Mouse (Mus musculus): Measurements from ENCODE around the gene Fndc3a. TPM values are rescaled to one million over a fixed set of nuclear protein-coding genes. Genes with fewer than 3 reads are reported as not detected.

Gene Fndc3a
- polyA plus RNA-seq, 1 experiment from 2014 or later, result 46.6 TPM

- Histone ChIP-seq H3K27ac (no peak overlapping the region), H3K9ac (no peak overlapping the region), H3K36me3 (replicated peaks; ENCODE audit: control insufficient read depth, insufficient read depth) (peaks cover 33% of the 10 kb centered on the region), H3K27me3 (ENCODE audit: control insufficient read depth, insufficient read depth, low read length) (no peaks in the 10 kb centered on the region), H3K4me1 (replicated peaks; ENCODE audit: control insufficient read depth, insufficient read depth, low read length) (no peaks in the 10 kb centered on the region), H3K4me2 (replicated peaks) (no peak overlapping the region), H3K4me3 (replicated peaks; ENCODE audit: low read length) (no peak overlapping the region), H3K9me3 (ENCODE audit: control insufficient read depth, low read length) (no peaks in the 10 kb centered on the region)
- WGBS, result 98% methylated on average over 4 of the region's 4 CpGs
- no peak for ATAC-seq (ENCODE audit: low FRiP score)
- DNase-seq (ENCODE audit: low spot score), result no peak
Observed at GRCm38 (mm10) chr14:72589415-72589814, 120.4 kb downstream of the Fndc3a start.

GRCm38 (mm10) chr14:72582979-72583378, 126.8 kb downstream of the Fndc3a start:
- H3K4me2 ChIP-seq (replicated peaks), result no peak overlapping the region
- ATAC-seq (ENCODE audit: low FRiP score) (no peak), DNase-seq (ENCODE audit: low spot score) (no peak)
- WGBS, result 57% methylated on average over 6 of the region's 6 CpGs
- H3K9me3 ChIP-seq (ENCODE audit: control insufficient read depth, low read length), result no peaks in the 10 kb centered on the region
- H3K4me1 ChIP-seq (replicated peaks; ENCODE audit: control insufficient read depth, insufficient read depth, low read length), result no peaks in the 10 kb centered on the region
- H3K27ac ChIP-seq, result no peak overlapping the region
- no peak overlapping the region for H3K9ac ChIP-seq
- no peak overlapping the region for H3K4me3 ChIP-seq (replicated peaks; ENCODE audit: low read length)
- no peaks in the 10 kb centered on the region for H3K27me3 ChIP-seq (ENCODE audit: control insufficient read depth, insufficient read depth, low read length)
- peaks cover 45% of the 10 kb centered on the region for H3K36me3 ChIP-seq (replicated peaks; ENCODE audit: control insufficient read depth, insufficient read depth)

GRCm38 (mm10) chr14:72580991-72581390, 128.8 kb downstream of the Fndc3a start:
- WGBS, result 94% methylated on average over 3 of the region's 3 CpGs
- no peak for ATAC-seq (ENCODE audit: low FRiP score)
- H3K4me2 ChIP-seq (replicated peaks), result no peak overlapping the region

GRCm38 (mm10) chr14:72576283-72576682, 133.5 kb downstream of the Fndc3a start:
- Histone ChIP-seq H3K36me3 (replicated peaks; ENCODE audit: control insufficient read depth, insufficient read depth) (peaks cover 62% of the 10 kb centered on the region), H3K27ac (no peak overlapping the region), H3K27me3 (ENCODE audit: control insufficient read depth, insufficient read depth, low read length) (no peaks in the 10 kb centered on the region), H3K9me3 (ENCODE audit: control insufficient read depth, low read length) (no peaks in the 10 kb centered on the region), H3K4me2 (replicated peaks) (no peak overlapping the region), H3K4me3 (replicated peaks; ENCODE audit: low read length) (no peak overlapping the region), H3K4me1 (replicated peaks; ENCODE audit: control insufficient read depth, insufficient read depth, low read length) (no peaks in the 10 kb centered on the region), H3K9ac (no peak overlapping the region)
- DNase-seq (ENCODE audit: low spot score) (no peak), ATAC-seq (ENCODE audit: low FRiP score) (no peak)
- 86% methylated on average over 3 of the region's 3 CpGs for WGBS

More at GRCm38 (mm10) chr14:72580991-72581390, 128.8 kb downstream of the Fndc3a start:
- H3K4me3 ChIP-seq (replicated peaks; ENCODE audit: low read length), result no peak overlapping the region
- H3K27me3 ChIP-seq (ENCODE audit: control insufficient read depth, insufficient read depth, low read length), result no peaks in the 10 kb centered on the region
- no peaks in the 10 kb centered on the region for H3K9me3 ChIP-seq (ENCODE audit: control insufficient read depth, low read length)
- peaks cover 44% of the 10 kb centered on the region for H3K36me3 ChIP-seq (replicated peaks; ENCODE audit: control insufficient read depth, insufficient read depth)
- H3K9ac ChIP-seq, result no peak overlapping the region
- H3K4me1 ChIP-seq (replicated peaks; ENCODE audit: control insufficient read depth, insufficient read depth, low read length), result no peaks in the 10 kb centered on the region
- H3K27ac ChIP-seq, result no peak overlapping the region
- no peak for DNase-seq (ENCODE audit: low spot score)

GRCm38 (mm10) chr14:72563941-72564340, 145.9 kb downstream of the Fndc3a start:
- Histone ChIP-seq H3K9ac (no peak overlapping the region), H3K4me1 (replicated peaks; ENCODE audit: control insufficient read depth, insufficient read depth, low read length) (no peaks in the 10 kb centered on the region), H3K27ac (no peak overlapping the region), H3K36me3 (replicated peaks; ENCODE audit: control insufficient read depth, insufficient read depth) (peaks cover 70% of the 10 kb centered on the region), H3K27me3 (ENCODE audit: control insufficient read depth, insufficient read depth, low read length) (no peaks in the 10 kb centered on the region), H3K4me3 (replicated peaks; ENCODE audit: low read length) (no peak overlapping the region), H3K9me3 (ENCODE audit: control insufficient read depth, low read length) (no peaks in the 10 kb centered on the region), H3K4me2 (replicated peaks) (no peak overlapping the region)
- DNase-seq (ENCODE audit: low spot score) (no peak), ATAC-seq (ENCODE audit: low FRiP score) (no peak)
- 93% methylated on average over 1 of the region's 1 CpGs for WGBS

GRCm38 (mm10) chr14:72558795-72559194, 151.0 kb downstream of the Fndc3a start:
- whole genome bisulfite sequencing, result 92% methylated on average over 5 of the region's 5 CpGs
- ATAC-seq (ENCODE audit: low FRiP score) (no peak), DNase-seq (ENCODE audit: low spot score) (no peak)
- Histone ChIP-seq H3K4me3 (replicated peaks; ENCODE audit: low read length) (no peak overlapping the region), H3K36me3 (replicated peaks; ENCODE audit: control insufficient read depth, insufficient read depth) (peaks cover 75% of the 10 kb centered on the region), H3K9ac (no peak overlapping the region), H3K4me1 (replicated peaks; ENCODE audit: control insufficient read depth, insufficient read depth, low read length) (no peaks in the 10 kb centered on the region), H3K27ac (no peak overlapping the region), H3K27me3 (ENCODE audit: control insufficient read depth, insufficient read depth, low read length) (no peaks in the 10 kb centered on the region), H3K4me2 (replicated peaks) (no peak overlapping the region), H3K9me3 (ENCODE audit: control insufficient read depth, low read length) (no peaks in the 10 kb centered on the region)

- no peak for DNase-seq (ENCODE audit: low spot score)
- WGBS, result 88% methylated on average over 1 of the region's 1 CpGs
Observed at GRCm38 (mm10) chr14:72555846-72556245, 154.0 kb downstream of the Fndc3a start.

GRCm38 (mm10) chr14:72536392-72537017, 173.3 kb downstream of the Fndc3a start:
- Histone ChIP-seq H3K27ac (no peak overlapping the region), H3K9me3 (ENCODE audit: control insufficient read depth, low read length) (no peaks in the 10 kb centered on the region), H3K9ac (no peak overlapping the region), H3K27me3 (ENCODE audit: control insufficient read depth, insufficient read depth, low read length) (peaks cover 16% of the 10 kb centered on the region), H3K4me1 (replicated peaks; ENCODE audit: control insufficient read depth, insufficient read depth, low read length) (no peaks in the 10 kb centered on the region), H3K4me2 (replicated peaks) (no peak overlapping the region), H3K36me3 (replicated peaks; ENCODE audit: control insufficient read depth, insufficient read depth) (peaks cover 30% of the 10 kb centered on the region), H3K4me3 (replicated peaks; ENCODE audit: low read length) (no peak overlapping the region)
- ATAC-seq (ENCODE audit: low FRiP score) (no peak), DNase-seq (ENCODE audit: low spot score) (no peak)
- 88% methylated on average over 5 of the region's 5 CpGs for WGBS

More at GRCm38 (mm10) chr14:72555846-72556245, 154.0 kb downstream of the Fndc3a start:
- Histone ChIP-seq H3K4me1 (replicated peaks; ENCODE audit: control insufficient read depth, insufficient read depth, low read length) (no peaks in the 10 kb centered on the region), H3K4me2 (replicated peaks) (no peak overlapping the region), H3K36me3 (replicated peaks; ENCODE audit: control insufficient read depth, insufficient read depth) (peaks cover 88% of the 10 kb centered on the region), H3K27me3 (ENCODE audit: control insufficient read depth, insufficient read depth, low read length) (no peaks in the 10 kb centered on the region), H3K27ac (no peak overlapping the region), H3K9ac (no peak overlapping the region), H3K4me3 (replicated peaks; ENCODE audit: low read length) (no peak overlapping the region), H3K9me3 (ENCODE audit: control insufficient read depth, low read length) (no peaks in the 10 kb centered on the region)
- ATAC-seq (ENCODE audit: low FRiP score), result no peak

- Histone ChIP-seq H3K36me3 (replicated peaks; ENCODE audit: control insufficient read depth, insufficient read depth) (peaks cover 5% of the 10 kb centered on the region; the same call in 1 of the 2 replicates), H3K4me3 (replicated peaks; ENCODE audit: low read length) (no peak overlapping the region), H3K9ac (no peak overlapping the region), H3K4me2 (replicated peaks) (no peak overlapping the region), H3K27me3 (ENCODE audit: control insufficient read depth, insufficient read depth, low read length) (peaks cover 28% of the 10 kb centered on the region), H3K27ac (no peak overlapping the region), H3K4me1 (replicated peaks; ENCODE audit: control insufficient read depth, insufficient read depth, low read length) (no peaks in the 10 kb centered on the region), H3K9me3 (ENCODE audit: control insufficient read depth, low read length) (no peaks in the 10 kb centered on the region)
- 85% methylated on average over 7 of the region's 7 CpGs for WGBS
- DNase-seq (ENCODE audit: low spot score) (no peak), ATAC-seq (ENCODE audit: low FRiP score) (no peak)
Observed at GRCm38 (mm10) chr14:72533862-72534261, 175.9 kb downstream of the Fndc3a start.
